Mouse (Mus musculus): ENCODE data around the gene Ext2. TPM values are rescaled to one million over a fixed set of nuclear protein-coding genes. Genes with fewer than 3 reads are reported as not detected.

Ext2 gene
- polyA plus RNA-seq, 1 experiment from 2014 or later: 122 TPM

DNA sequence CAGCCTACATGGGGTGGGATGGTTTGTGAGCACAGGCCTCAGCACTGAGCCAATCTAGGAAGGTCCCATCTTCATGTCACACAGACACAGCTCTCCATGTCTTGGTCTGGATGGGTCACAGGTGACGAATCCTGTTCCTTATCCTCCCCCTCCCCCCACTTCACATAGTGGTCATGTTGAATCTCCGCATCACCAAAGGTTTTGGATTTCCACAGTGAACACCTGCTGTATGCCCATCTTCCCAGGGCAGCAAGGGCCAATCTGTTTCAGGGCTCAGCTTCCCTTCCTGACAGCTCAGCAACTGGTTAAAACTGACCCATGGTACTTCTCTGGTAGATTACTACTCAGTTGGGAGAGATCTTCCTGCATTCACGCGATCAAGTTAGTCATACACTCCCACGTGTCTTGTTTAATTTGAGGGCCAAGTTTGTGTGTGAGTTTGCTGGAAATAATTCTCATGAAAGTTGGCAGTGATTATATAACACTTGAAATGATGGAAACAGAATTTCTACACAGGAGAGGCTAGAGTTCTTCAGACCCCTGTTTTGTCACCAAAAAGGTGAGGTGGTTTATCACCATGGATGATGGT is 74.7 kb downstream of the Ext2 start:
- no peaks in the 10 kb centered on the region for H3K36me3 ChIP-seq
- no peaks in the 10 kb centered on the region for H3K27me3 ChIP-seq
- H3K9ac ChIP-seq: no peak overlapping the region
- no peak overlapping the region for H3K4me3 ChIP-seq (replicated peaks)
- peaks cover 18% of the 10 kb centered on the region for H3K4me1 ChIP-seq
- no peak overlapping the region for H3K4me2 ChIP-seq
- H3K9me3 ChIP-seq (replicated peaks): no peaks in the 10 kb centered on the region
- ATAC-seq (replicated peaks; ENCODE audit: low FRiP score): no peak
- no peak overlapping the region for H3K27ac ChIP-seq
- WGBS: 88% methylated on average over 5 of the region's 5 CpGs

DNA sequence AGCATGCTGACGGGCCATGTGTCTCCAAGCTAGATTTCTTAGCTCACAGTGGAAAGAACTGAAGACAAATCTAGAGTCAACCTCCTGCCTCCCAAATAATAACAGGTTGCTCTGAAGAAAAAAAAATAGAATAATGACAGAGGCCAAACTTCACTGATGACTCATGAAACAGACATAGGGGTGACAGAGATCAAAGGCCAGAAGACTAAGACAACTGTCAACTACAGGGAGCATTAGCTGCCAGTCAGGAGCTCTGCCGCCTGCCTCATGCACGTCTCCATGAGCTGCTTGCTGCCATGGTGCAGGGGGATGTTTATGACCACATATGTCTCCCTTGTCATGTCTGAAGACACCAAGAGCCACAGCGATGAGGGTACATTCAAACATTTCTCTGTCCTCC is 75.7 kb downstream of the Ext2 start:
- H3K4me3 ChIP-seq (replicated peaks): no peak overlapping the region
- H3K9ac ChIP-seq: no peak overlapping the region
- no peak overlapping the region for H3K4me2 ChIP-seq
- H3K27me3 ChIP-seq: no peaks in the 10 kb centered on the region
- no peak overlapping the region for H3K27ac ChIP-seq
- no peaks in the 10 kb centered on the region for H3K9me3 ChIP-seq (replicated peaks)
- peaks cover 18% of the 10 kb centered on the region for H3K4me1 ChIP-seq
- ATAC-seq (replicated peaks; ENCODE audit: low FRiP score): no peak
- no peaks in the 10 kb centered on the region for H3K36me3 ChIP-seq
- WGBS: 82% methylated on average over 4 of the region's 4 CpGs

DNA sequence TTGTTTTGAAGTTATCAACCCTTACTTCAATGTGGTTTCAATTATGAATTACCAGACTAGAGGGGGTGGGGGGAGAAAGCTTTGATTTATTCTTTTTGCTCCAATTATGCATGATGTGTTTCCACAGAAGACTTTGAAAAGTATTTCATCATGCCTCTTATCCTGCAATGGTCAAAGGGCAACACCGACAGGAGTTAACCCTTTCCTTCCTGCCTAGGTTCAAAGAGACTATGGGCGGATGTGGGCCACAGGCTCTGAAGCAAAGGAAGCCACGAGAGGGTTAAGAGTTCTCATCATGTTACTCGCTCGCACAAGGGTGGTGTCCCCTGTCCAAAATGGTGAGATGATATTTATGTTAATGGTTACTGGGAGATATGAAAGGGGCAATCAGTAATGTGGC is 76.2 kb downstream of the Ext2 start:
- Histone ChIP-seq H3K4me2 (no peak overlapping the region), H3K9me3 (replicated peaks) (no peaks in the 10 kb centered on the region), H3K4me1 (peaks cover 18% of the 10 kb centered on the region), H3K9ac (no peak overlapping the region), H3K36me3 (no peaks in the 10 kb centered on the region), H3K27me3 (no peaks in the 10 kb centered on the region), H3K4me3 (replicated peaks) (no peak overlapping the region), H3K27ac (no peak overlapping the region)
- 66% methylated on average over 5 of the region's 5 CpGs for WGBS
- no peak for ATAC-seq (replicated peaks; ENCODE audit: low FRiP score)

DNA sequence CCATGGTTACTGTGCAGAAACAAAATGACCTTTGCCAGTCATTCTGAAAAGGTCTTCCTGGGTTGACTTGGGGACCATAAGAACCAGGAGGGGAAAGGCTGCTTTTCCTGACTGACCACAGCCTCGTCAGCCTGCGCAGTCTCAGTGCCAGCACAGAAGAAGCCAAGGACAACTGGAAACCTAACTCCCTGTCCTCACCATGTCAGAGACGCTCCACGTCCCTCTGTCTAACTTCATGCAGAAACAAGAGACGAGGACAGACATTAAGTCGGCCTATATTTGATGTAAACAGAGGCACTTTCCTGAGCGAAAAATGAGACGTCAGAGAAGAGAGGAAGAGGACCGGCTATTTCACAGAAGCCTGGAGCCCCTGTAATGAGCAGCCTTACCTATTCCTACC is 76.6 kb downstream of the Ext2 start:
- no peaks in the 10 kb centered on the region for H3K36me3 ChIP-seq
- H3K4me3 ChIP-seq (replicated peaks): no peak overlapping the region
- H3K4me2 ChIP-seq: no peak overlapping the region
- no peak for ATAC-seq (replicated peaks; ENCODE audit: low FRiP score)
- H3K9me3 ChIP-seq (replicated peaks): no peaks in the 10 kb centered on the region
- H3K27ac ChIP-seq: no peak overlapping the region
- peaks cover 18% of the 10 kb centered on the region for H3K4me1 ChIP-seq
- H3K27me3 ChIP-seq: no peaks in the 10 kb centered on the region
- no peak overlapping the region for H3K9ac ChIP-seq
- WGBS: 61% methylated on average over 9 of the region's 9 CpGs

DNA sequence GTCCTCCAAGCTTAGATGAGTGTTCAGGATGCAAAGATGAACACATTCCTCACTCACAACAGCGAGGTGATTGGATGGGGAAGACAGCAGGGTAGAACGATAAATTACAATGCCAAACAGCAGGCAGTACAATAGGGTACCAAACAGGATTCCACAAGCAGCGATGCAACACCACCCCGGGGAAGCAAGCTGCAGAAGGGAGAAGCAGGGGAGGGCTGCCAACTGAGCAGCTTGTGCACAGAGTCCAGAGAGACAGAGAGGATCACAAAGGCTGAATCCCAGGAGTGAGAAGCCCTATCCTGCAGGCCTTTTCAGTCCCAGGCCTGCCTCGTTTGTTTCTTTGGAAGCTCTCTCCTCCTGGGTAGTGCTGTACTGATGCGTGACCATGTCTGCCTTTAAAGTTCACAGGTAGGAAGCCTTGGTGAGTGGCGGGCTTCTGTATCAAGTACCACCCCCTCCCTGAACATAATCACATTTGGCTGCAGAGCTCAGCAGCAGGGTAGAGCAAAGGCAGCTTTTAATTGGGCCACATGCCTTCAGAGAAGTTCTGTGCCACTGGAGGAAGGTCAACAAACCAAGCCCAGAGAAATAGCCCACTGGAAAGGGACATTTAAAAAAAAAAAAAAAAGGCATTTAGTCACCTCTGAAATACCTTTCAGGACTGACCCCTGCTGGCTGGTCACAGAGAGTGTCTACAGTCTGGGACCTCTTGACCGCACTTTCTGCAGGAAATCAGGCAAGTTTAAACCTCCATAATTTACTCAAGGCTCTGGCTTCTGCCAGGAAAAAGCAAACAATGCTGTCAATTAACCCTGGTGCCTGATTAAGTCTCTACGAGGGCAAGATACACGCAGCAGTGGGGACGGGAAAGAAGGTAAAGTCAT is 77.8 kb downstream of the Ext2 start:
- H3K27ac ChIP-seq: peak overlapping the region; percentile 41; the same call in 1 of the 2 replicates
- 41% methylated on average over 11 of the region's 11 CpGs for WGBS
- peaks cover under 1% of the 10 kb centered on the region; the same call in 1 of the 2 replicates for H3K36me3 ChIP-seq
- peaks cover 18% of the 10 kb centered on the region for H3K4me1 ChIP-seq
- H3K4me3 ChIP-seq (replicated peaks): no peak overlapping the region
- no peak overlapping the region for H3K4me2 ChIP-seq
- H3K27me3 ChIP-seq: no peaks in the 10 kb centered on the region
- no peaks in the 10 kb centered on the region for H3K9me3 ChIP-seq (replicated peaks)
- 0 out of 2 replicates have a peak, but pooled peaks have one; percentile 40 for ATAC-seq (replicated peaks; ENCODE audit: low FRiP score)
- no peak overlapping the region for H3K9ac ChIP-seq

DNA sequence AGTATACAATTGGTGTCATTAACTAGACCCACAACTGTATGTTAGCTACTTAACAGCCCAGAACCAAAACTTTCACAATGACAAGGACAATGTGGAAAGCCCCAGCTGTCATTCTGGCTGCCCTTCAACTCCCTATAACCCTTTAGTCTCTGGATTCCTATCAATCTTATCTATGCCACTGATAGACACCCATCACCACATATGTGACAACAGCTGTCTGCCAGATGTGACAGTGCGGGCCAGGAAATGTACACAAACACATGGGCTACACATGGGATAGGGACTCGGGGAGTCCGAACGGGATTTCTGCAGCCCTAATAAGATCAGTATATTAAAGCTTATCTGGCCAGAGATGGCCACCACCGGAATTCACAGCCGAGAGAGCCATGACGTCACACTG is 80.7 kb downstream of the Ext2 start:
- WGBS: 88% methylated on average over 7 of the region's 7 CpGs
- no peak for ATAC-seq (replicated peaks; ENCODE audit: low FRiP score)
- Histone ChIP-seq H3K27me3 (no peaks in the 10 kb centered on the region), H3K4me3 (replicated peaks) (no peak overlapping the region), H3K36me3 (peaks cover 8% of the 10 kb centered on the region; the same call in 1 of the 2 replicates), H3K4me2 (no peak overlapping the region), H3K27ac (no peak overlapping the region), H3K9ac (no peak overlapping the region), H3K4me1 (peaks cover 18% of the 10 kb centered on the region), H3K9me3 (replicated peaks) (no peaks in the 10 kb centered on the region)

DNA sequence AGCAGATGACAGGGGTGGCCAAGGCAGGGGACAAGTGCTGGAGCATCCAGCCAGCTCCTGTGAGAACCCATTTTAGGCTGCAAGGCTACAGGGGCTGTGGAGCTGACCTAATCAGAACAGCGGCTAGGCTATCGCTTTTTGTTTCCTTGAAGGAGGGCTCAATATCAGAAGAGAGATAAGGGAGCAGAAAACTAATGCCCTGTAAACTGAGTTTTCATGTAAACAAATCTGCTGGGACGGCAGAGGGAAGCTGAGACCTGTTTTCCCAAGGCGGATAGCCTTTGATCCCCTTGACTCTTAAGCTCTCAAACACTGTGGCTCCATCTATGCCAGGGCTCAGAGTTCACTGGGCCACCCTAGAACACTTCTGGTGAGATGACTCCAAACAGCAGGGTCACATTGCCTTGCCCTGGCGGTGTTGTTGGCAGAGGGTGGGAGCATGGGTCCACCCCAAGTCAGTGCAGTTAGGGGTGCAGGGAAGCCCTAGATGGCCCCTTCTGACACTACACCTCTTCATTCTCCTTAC is 83.3 kb downstream of the Ext2 start:
- Histone ChIP-seq H3K27me3 (no peaks in the 10 kb centered on the region), H3K9me3 (replicated peaks) (no peaks in the 10 kb centered on the region), H3K9ac (no peak overlapping the region), H3K4me3 (replicated peaks) (no peak overlapping the region), H3K4me2 (no peak overlapping the region), H3K36me3 (peaks cover 16% of the 10 kb centered on the region), H3K4me1 (no peaks in the 10 kb centered on the region), H3K27ac (no peak overlapping the region)
- WGBS: 42% methylated on average over 5 of the region's 5 CpGs
- ATAC-seq (replicated peaks; ENCODE audit: low FRiP score): no peak

DNA sequence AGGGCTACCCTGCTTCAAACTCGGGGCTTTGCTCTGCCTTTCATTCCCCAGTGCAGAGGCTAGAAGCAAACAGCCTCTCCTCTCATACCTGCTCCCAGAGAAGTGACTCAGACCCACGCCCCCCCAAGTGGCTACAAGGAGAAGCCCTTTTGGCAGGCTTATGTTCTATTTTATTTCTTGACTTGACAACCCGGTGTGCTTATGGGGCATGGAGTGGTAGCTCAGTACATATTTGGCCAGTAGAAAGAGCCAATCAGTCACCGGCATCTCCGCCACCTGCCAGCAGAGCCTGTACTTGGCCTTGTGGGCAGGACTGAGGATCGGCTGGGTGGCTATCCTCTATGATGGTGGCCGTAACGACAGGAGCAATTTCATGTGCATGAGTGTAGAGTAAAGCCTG is 85.2 kb downstream of the Ext2 start:
- Histone ChIP-seq H3K9me3 (replicated peaks) (no peaks in the 10 kb centered on the region), H3K36me3 (peaks cover 20% of the 10 kb centered on the region), H3K27ac (no peak overlapping the region), H3K4me1 (no peaks in the 10 kb centered on the region), H3K9ac (no peak overlapping the region), H3K4me2 (no peak overlapping the region), H3K4me3 (replicated peaks) (no peak overlapping the region), H3K27me3 (no peaks in the 10 kb centered on the region)
- WGBS: 89% methylated on average over 8 of the region's 8 CpGs
- no peak for ATAC-seq (replicated peaks; ENCODE audit: low FRiP score)

DNA sequence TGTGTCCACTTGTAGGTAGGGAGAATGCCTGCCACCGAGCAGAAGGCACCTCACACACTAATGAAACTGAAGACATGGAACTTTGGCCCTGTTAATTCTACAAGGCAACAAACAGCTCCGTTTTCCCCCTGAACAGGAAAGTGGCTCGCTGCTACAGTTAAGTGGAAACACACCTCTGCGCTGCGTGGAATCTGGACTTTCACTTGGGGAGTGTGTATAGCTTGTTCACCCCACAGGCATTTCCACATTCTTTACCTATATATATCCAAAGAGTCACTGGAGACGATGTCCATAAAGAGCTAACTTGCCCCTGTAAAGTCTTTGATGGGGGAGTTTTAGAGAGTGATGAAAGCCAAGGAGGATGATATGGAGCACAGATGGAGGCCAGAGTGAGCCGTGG is 89.7 kb downstream of the Ext2 start:
- peaks cover 28% of the 10 kb centered on the region for H3K36me3 ChIP-seq
- no peak overlapping the region for H3K9ac ChIP-seq
- H3K9me3 ChIP-seq (replicated peaks): no peaks in the 10 kb centered on the region
- ATAC-seq (replicated peaks; ENCODE audit: low FRiP score): no peak
- no peak overlapping the region for H3K27ac ChIP-seq
- no peaks in the 10 kb centered on the region for H3K4me1 ChIP-seq
- H3K4me3 ChIP-seq (replicated peaks): no peak overlapping the region
- no peaks in the 10 kb centered on the region for H3K27me3 ChIP-seq
- H3K4me2 ChIP-seq: no peak overlapping the region
- WGBS: 78% methylated on average over 7 of the region's 7 CpGs

DNA sequence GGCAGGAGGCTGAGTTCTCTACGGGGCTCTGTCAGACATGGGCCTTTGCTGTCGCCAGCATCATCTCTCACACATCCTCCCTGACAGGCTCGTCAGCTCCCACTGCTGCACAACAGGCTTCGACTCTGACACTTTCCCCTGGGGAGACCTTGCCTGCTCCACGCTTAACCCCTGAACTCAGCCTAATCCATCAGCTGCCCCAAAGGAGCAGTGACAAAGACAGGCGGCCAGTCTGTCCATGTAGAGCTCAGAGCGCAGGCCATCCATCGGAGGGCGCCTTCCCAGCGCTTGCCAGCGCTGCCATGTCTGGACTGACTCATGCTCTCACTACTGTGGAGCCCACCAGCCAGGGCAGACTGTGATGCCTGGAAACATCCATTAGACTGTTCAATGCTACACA is 92.8 kb downstream of the Ext2 start:
- WGBS: 61% methylated on average over 11 of the region's 11 CpGs
- Histone ChIP-seq H3K4me2 (no peak overlapping the region), H3K36me3 (peaks cover 30% of the 10 kb centered on the region), H3K4me1 (no peaks in the 10 kb centered on the region), H3K4me3 (replicated peaks) (no peak overlapping the region), H3K9me3 (replicated peaks) (0 out of 2 replicates have a peak, but pooled peaks cover 3% of the 10 kb centered on the region), H3K27ac (no peak overlapping the region), H3K9ac (no peak overlapping the region), H3K27me3 (no peaks in the 10 kb centered on the region)
- ATAC-seq (replicated peaks; ENCODE audit: low FRiP score): no peak

DNA sequence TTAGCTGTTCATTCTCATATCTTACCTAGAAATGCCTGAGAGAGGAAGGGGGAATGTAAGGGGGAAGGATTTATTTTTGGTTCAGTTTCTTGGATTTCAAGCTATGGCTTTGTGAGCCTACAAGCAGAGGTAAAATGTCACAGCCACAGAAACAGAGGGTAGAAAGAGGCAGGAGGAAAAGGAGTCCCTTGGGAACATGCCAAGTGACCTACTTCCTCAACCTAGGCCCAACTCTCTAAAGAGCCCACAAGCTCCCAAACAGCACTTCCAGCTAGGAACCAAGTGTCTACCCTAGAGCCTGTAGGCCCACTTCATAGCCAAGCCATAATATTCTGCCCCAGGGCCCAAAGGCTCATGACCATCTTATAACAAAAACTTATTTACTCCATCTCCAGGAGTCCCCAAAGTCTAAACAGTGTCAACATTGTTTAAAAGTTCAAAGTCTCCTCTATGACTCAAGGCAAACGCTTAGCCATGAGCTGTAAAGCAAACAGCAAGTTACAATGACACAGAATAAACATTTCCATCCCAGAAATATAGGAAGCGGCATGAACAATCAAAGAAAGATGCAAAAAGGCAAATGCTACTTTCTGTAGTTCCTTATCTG is 99.1 kb downstream of the Ext2 start:
- H3K4me1 ChIP-seq: 0 out of 2 replicates have a peak, but pooled peaks cover 2% of the 10 kb centered on the region
- H3K27me3 ChIP-seq: no peaks in the 10 kb centered on the region
- H3K27ac ChIP-seq: no peak overlapping the region
- 0 out of 2 replicates have a peak, but pooled peaks cover 3% of the 10 kb centered on the region for H3K9me3 ChIP-seq (replicated peaks)
- H3K4me3 ChIP-seq (replicated peaks): no peak overlapping the region
- ATAC-seq (replicated peaks; ENCODE audit: low FRiP score): no peak
- H3K4me2 ChIP-seq: no peak overlapping the region
- H3K9ac ChIP-seq: no peak overlapping the region
- WGBS: 93% methylated on average over 2 of the region's 2 CpGs
- peaks cover 25% of the 10 kb centered on the region; the same call in 1 of the 2 replicates for H3K36me3 ChIP-seq

DNA sequence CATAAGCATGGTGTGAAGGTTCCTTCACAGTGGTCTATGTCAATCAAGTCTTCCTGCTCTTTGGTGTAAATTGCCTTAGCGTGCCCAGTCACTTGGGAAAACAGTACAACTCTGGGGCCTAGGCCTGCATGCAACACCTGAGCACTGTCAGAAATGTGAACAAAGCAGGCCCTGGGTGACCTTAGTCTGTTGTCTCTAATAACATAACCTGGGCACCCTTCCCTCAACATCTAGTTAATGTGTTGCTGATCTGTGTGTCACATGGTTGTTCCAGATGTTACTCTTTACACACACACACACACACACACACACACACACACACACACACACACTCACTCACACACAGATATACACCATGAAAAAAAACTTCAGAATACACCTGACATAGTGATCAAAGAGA is 101.4 kb downstream of the Ext2 start:
- Histone ChIP-seq H3K9ac (no peak overlapping the region), H3K4me2 (no peak overlapping the region), H3K27ac (no peak overlapping the region), H3K9me3 (replicated peaks) (0 out of 2 replicates have a peak, but pooled peaks cover 3% of the 10 kb centered on the region), H3K36me3 (peaks cover 15% of the 10 kb centered on the region; the same call in 1 of the 2 replicates), H3K4me1 (0 out of 2 replicates have a peak, but pooled peaks cover 2% of the 10 kb centered on the region), H3K4me3 (replicated peaks) (no peak overlapping the region), H3K27me3 (no peaks in the 10 kb centered on the region)
- 78% methylated on average over 1 of the region's 1 CpGs for WGBS
- no peak for ATAC-seq (replicated peaks; ENCODE audit: low FRiP score)

Measured in kidney, embryonic 15.5 days (tissue).